Mouse (Mus musculus) frontal cortex, postnatal 14 days (tissue): ENCODE measurements around the gene Clmp.

Experiments
- DNase-seq, 2 experiments: peaks; one replicate each; pipeline ENCODE4 v3.0.0; 2022; ENCODE audit warnings: low spot score in 2 of 2

The Clmp gene

GRCm38 (mm10) chr9:40685801-40686420 is at the start of gene Clmp:
Gene Clmp, plus strand, starts transcription at chr9:40685962.
- DNase-seq = no peak

GRCm38 (mm10) chr9:40636054-40636453 is 49.7 kb upstream of the Clmp start:
- DNase-seq = peak in 1 of 2 experiments; percentile 68

DNA sequence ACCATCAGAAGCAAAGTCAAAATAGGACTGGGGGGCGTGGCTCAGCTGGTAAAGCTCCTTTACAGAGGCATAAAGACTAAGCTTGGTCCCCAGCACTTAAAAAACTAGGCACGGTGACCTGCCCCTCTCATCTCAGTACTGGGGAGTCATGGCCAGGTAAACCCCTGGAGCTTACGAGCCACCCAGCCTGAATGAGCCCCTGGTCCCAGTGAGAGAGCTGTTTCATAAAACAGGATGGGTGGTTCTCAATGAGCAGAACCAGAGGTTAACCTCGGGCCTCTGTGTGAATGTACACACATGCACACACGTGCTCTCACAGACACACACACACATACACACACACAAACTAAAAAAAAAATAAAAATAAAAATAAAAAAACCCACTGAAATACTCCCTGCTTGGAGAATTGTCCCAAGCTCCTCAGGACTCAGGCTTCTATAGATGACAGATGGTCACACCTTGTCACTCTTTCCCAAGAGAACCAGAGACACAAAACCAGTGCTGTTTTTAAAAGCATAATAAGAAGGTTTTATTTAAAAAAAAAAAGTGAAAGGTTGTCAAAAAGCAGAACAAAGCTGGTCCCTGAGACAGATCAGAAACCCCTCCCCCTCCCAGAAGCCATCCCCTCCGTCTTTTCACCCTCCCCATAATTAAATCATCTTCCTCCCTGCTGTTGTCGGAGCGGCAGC is 47.9 kb upstream of the Clmp start:
- DNase-seq = no peak

DNA sequence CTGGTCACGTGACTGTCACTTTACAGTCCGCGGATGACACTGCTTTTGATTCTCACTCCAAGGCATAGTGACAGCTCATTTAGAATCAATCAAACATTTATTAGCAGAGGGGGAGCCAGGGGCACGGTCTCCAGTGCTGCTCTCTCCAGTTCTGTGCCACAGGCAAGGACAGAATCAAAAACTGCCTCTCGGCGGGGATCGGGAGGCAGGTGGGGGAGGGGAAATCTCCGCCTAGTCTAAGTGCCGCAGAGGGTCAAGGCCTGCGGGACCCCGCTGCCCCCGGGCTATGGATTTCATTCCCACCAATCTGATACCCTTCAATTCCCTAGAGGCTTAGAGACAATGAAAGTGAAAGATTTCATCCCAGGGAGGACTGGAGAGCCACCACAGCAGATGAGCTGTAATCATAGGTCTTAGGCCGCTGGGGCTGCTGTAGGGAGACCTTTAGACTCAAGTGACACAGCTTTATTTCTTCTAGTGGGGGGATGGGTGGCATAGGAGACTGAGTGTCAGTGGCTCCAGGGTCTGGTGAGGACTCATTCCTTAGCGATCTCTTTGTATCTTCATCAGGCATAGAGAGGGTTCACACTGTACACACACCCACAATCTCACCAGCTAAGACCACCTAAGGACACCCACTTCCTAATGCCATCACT is 47.2 kb upstream of the Clmp start:
- peak in 1 of 2 experiments; percentile 22 for DNase-seq

DNA sequence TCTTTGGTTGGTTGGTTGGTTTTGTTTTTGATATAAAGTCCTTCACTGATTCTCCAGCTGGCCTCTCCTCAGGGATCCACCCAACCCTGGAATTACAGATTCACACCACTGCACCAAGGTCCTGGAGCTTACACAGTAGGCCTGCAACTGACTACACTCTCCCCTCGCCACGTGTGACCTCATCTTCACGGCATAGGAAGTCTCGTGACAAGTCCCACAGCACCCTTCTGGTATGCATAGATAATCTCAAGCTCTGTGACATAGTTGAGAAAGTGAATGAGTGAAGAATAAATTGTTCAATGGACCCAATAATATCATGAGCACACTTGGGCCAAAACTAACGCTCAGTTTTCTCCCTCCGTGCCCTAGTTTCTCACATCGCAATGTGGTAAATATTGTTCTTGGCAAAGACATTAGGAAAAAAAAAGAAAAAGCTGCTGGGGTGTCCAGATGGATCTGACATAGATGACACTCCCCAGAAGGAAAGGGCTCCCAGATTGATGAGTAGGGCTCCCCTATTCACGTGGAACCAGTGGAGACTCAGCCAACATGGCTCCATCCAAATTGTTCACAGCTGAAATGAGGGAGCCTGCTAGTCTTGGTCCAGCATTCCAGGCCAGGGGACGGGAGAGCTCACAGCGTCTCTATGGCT is 46.1 kb upstream of the Clmp start:
- DNase-seq = no peak

GRCm38 (mm10) chr9:40641318-40641717 is 44.4 kb upstream of the Clmp start:
- no peak for DNase-seq

- no peak for DNase-seq
These were observed 43.1 kb upstream of the Clmp start for GRCm38 (mm10) chr9:40642470-40643220.

DNA sequence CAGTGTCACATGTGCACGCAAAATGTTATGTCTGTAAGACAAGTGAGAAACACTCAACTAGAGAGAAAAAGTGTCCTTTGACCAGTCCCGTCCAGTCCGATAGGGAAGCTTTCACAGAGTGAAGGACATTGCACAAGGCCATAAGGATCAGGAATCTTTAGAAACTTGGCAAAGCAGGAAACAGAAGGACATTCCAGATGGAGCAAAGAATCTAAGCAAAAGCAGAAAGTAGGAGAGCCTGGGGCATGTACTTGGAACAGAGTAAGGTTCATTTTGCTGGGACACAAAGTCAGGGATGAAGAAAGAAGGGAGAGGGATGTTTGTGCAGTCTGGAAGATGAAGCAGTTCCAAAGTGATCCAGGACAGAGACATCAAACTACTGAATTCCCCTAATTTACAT is 36.3 kb upstream of the Clmp start:
- no peak for DNase-seq

- no peak for DNase-seq
These were observed 35.8 kb upstream of the Clmp start for GRCm38 (mm10) chr9:40649983-40650382.

DNA sequence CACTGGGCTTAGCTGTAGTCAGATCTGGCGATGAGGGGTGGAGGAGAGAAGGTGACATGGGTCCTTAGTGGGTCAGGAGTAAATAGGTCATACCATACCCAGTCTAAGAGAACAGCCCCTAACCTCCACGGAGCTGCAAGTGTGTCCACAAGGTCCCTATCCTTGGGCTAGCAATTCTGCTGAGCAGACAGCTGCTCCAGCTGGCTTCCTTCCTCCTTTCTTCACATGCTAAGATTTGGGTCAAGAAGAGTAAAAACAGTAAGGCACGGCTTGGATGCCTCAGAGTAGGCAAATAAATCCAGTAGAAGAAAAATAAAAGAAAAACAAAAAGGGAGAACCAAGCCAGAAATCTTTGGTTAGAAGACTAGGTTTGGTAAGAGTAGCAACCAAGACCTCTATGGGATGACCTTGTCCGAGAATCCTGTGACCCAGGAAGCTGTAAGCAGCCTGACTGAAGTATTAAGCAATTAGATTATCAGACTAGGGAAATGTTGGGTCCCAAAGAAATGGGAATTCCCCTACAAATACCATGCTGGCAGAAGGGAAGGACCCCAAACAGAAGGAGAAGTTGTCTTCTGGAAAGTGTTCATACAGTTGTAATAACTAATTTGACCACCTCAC is 34.4 kb upstream of the Clmp start:
- no peak for DNase-seq

DNA sequence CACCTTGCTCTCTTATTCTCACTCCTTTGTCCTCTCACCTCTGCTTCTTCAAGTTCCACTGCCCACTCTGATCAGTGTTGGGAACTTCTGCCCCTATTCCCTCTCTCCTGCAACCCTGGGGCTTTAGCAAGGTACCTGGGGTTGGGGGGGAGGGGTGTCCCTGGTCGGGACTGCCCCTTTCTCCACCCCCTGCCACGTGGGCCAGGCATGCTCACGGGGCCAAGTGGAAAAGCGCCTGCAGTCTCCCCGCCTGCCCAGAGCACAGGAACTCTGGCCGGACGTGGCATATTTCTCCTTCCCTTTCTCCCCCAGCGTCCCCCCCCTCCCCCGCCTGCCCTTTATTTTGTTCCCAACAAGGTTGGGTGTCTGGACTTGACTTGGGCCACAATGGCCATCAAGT is 33.0 kb upstream of the Clmp start:
- DNase-seq = no peak

- no peak for DNase-seq
These were observed 19.5 kb upstream of the Clmp start for GRCm38 (mm10) chr9:40666190-40666803.

- no peak for DNase-seq
These were observed 15.4 kb upstream of the Clmp start, which contains the start of gene Gm21915 for GRCm38 (mm10) chr9:40670313-40670712. Gene Gm21915, plus strand, starts transcription at chr9:40670613.

DNA sequence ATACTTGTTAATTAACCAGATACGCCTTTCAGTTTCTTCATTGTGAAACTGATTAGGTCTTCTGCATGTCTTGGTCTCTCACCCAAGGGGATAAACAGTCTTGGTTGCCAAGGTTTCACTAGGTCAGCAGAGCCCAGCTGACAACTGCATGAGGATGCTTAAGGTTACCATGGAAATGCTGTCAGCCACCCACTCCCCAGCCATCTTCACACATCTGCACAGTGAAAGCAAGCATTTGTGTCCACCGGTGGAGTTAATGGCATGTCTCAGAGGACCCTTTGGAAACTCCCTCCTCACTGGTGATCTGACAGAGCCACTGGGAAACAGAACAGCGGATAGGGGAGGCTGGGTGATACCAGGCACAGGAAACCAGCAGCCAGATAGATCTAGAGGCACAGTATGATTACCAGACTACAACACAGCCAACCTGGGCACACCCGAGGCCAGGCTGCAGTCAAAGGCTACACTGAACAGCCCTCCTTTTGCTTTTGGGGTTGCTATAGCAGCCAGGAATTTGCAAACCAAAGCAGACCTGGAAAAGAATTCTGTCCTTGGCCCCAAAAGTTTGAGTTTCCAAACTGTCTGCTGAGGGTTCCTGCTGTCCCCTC is 14.3 kb upstream of the Clmp start:
- no peak for DNase-seq

- no peak for DNase-seq
These were observed 10.4 kb upstream of the Clmp start for GRCm38 (mm10) chr9:40675203-40675958.

DNA sequence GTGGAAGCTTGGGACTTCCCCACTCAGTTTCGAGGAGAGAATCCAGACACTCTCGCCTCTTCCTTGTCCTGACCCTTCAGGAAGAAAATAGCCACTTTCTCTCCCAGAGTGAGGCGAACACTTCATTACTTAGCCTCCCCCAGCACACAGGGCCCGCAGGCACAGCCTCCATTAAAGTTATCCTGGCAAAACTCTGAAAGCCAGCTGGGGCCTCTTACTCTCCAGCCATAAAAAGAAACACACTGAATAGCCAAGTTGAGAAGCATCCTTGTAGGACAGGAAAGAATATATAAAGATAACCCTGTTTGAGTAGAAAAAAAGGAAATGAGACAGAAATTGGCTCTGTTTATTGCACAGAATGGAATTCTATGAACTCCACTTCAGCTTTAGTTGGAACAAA is 7.1 kb upstream of the Clmp start:
- DNase-seq = no peak

DNA sequence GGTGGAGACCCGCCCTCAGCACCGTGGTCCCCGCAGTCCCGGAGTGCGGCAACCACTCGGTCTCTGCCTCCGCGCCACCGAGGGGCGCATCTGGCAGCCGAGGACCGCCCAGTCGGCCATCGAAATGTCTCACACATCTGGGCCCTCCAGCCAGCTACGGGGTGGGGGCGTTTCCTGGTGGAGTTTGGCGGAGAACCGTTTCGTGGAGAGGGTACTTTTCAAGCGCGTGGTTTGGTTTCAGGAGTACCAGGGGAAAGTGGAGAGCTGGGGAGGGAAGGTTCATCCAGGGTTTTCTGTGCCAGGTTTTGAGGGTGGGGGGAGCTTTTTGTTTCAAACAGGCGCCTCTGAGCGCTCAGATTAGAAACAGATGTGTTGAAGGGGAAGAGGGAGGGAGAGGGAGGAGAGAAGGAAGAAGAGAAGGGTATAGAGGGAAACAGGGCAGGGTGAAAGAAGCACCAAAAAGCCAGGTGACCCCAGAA is 698 bp downstream of the Clmp start:
- no peak for DNase-seq

GRCm38 (mm10) chr9:40687053-40687452 is 1.3 kb downstream of the Clmp start:
- no peak for DNase-seq

GRCm38 (mm10) chr9:40687553-40687952 is 1.8 kb downstream of the Clmp start:
- DNase-seq = no peak

GRCm38 (mm10) chr9:40690511-40690910 is 4.7 kb downstream of the Clmp start:
- DNase-seq = no peak
